Mouse (Mus musculus): ENCODE data around the gene Fam78b. TPM values are rescaled to one million over a fixed set of nuclear protein-coding genes. Genes with fewer than 3 reads are reported as not detected.

The Fam78b gene
- polyA plus RNA-seq, 1 experiment: 21.7 TPM

DNA sequence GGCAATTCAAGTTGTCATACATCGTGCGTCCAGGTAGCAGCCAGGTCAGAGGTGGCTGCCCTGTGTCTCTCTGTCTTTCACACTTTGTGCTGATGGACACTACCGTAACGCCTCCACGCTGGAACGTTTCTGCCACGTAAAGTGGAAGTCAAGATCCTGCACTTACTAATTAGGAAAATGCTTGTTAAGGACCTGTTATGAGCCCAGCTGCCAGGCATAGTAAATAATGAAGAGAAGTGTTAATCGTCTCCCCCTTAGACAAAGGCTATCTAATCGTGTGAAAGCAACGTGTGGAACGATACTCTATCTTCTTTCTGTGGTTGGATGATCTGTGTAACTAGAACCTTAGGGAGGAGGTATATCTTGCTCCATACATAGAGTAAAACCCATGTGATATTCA, 22.6 kb downstream of the Fam78b start:
- H3K4me3 ChIP-seq (ENCODE audit: insufficient read depth, low read length): no peak overlapping the region
- H3K27ac ChIP-seq (ENCODE audit: insufficient read depth, low read length): no peak overlapping the region
- peaks cover 2% of the 10 kb centered on the region; the same call in 1 of the 2 replicates for H3K4me1 ChIP-seq (ENCODE audit: control insufficient read depth, insufficient read depth, low read length)
- TF ChIP-seq CTCF (IDR thresholded peaks at IDR 0.05; ENCODE audit: extremely low read depth, insufficient read depth, low read length): no peak
- TF ChIP-seq POLR2A (IDR thresholded peaks at IDR 0.05; ENCODE audit: extremely low read depth, insufficient read depth, low read length): no peak

DNA sequence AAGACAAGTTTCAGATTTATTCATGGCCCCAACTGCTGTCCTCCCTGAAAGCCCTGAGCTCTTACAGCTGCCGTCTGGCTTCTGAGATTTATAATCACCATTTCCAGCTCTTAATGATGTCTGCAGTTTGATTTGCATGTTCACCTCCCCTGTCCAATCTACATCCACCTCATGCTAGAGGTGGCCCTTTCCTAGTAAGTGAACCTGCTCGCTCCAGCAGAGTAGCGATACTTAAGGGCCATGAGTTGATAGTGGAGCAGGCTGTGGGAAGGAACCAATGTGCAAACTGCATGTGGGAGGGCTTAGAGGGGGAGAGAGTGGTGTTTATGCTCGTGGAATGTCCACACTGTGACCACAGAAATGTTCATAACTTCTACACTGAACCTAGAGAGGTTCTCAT, 23.7 kb downstream of the Fam78b start:
- TF ChIP-seq POLR2A (IDR thresholded peaks at IDR 0.05; ENCODE audit: extremely low read depth, insufficient read depth, low read length) (no peak), CTCF (IDR thresholded peaks at IDR 0.05; ENCODE audit: extremely low read depth, insufficient read depth, low read length) (no peak)
- Histone ChIP-seq H3K27ac (ENCODE audit: insufficient read depth, low read length) (no peak overlapping the region), H3K4me1 (ENCODE audit: control insufficient read depth, insufficient read depth, low read length) (peaks cover 2% of the 10 kb centered on the region; the same call in 1 of the 2 replicates), H3K4me3 (ENCODE audit: insufficient read depth, low read length) (no peak overlapping the region)

DNA sequence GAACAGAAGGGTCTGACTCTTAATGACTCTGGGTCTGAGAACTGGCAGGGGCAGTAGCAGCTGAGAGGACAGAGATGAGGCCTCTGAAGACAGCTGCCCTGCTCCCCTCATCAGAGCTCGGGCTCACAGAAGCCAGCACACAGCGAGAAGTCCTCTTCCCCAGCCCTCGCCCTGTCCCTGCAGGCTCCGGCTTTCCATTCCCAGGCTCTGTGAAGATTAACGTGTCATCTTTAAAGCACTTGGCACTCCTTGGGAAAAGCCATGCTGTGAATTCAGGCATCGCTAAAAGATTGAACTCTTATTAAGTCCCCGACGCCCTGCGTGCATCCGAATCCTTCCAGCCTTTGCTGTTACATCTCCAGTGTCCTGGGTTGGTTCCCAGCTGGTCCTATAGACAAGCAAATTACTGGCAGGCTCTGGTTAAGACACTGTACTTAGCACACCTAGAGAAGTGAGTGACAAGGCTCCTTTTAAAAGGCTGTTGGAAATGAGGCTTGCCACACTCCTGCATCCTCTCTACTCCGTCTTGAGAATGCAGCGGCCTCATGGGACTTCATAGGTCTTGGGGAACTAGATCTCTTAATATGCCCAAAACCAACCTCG, 30.9 kb downstream of the Fam78b start:
- no peaks in the 10 kb centered on the region for H3K4me1 ChIP-seq (ENCODE audit: control insufficient read depth, insufficient read depth, low read length)
- no peak overlapping the region for H3K4me3 ChIP-seq (ENCODE audit: insufficient read depth, low read length)
- TF ChIP-seq CTCF (IDR thresholded peaks at IDR 0.05; ENCODE audit: extremely low read depth, insufficient read depth, low read length): no peak
- no peak for TF ChIP-seq POLR2A (IDR thresholded peaks at IDR 0.05; ENCODE audit: extremely low read depth, insufficient read depth, low read length)
- H3K27ac ChIP-seq (ENCODE audit: insufficient read depth, low read length): no peak overlapping the region

DNA sequence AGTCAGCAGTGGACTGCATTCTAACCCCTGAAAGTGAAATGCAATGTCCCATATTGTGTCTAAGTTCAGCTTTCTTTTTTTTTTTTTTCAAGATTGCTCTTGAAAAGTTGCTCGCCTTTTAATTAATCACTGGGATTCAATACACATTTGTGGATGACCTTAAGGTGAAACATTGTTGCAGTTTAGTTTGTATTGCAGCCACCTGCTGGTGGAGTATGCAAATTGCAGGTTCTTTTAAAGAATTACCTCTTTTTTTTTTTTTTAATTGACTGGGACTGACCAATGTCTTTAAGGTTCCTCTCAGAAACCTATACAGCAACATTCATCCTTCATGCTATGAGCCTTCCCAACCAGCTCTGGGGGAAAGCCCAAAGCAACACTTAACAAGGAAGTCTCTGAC, 33.2 kb downstream of the Fam78b start:
- Histone ChIP-seq H3K4me1 (ENCODE audit: control insufficient read depth, insufficient read depth, low read length) (no peaks in the 10 kb centered on the region), H3K4me3 (ENCODE audit: insufficient read depth, low read length) (no peak overlapping the region), H3K27ac (ENCODE audit: insufficient read depth, low read length) (no peak overlapping the region)
- TF ChIP-seq CTCF (IDR thresholded peaks at IDR 0.05; ENCODE audit: extremely low read depth, insufficient read depth, low read length) (no peak), POLR2A (IDR thresholded peaks at IDR 0.05; ENCODE audit: extremely low read depth, insufficient read depth, low read length) (no peak)

DNA sequence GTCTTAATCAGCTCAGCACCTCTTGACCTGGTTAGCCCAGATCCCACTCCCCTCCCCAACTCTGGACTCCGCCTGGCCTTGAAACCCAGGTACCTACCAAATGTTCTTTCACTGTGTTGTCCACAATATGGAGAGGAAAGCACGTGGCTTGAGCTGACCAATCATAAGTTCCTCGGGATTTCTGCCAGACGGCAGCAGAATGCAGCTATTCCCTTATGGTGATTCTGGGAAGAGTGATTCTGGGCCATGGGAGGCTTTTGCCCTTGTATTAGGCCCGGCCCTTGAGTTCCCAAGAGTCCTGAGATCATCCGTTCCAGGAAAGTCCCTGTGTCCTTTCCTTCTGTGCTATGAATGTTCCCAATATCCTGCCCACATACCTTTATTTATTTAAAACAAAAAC, 41.3 kb downstream of the Fam78b start:
- H3K27ac ChIP-seq (ENCODE audit: insufficient read depth, low read length): no peak overlapping the region
- no peak overlapping the region for H3K4me3 ChIP-seq (ENCODE audit: insufficient read depth, low read length)
- no peak for TF ChIP-seq POLR2A (IDR thresholded peaks at IDR 0.05; ENCODE audit: extremely low read depth, insufficient read depth, low read length)
- no peak for TF ChIP-seq CTCF (IDR thresholded peaks at IDR 0.05; ENCODE audit: extremely low read depth, insufficient read depth, low read length)
- no peaks in the 10 kb centered on the region for H3K4me1 ChIP-seq (ENCODE audit: control insufficient read depth, insufficient read depth, low read length)

DNA sequence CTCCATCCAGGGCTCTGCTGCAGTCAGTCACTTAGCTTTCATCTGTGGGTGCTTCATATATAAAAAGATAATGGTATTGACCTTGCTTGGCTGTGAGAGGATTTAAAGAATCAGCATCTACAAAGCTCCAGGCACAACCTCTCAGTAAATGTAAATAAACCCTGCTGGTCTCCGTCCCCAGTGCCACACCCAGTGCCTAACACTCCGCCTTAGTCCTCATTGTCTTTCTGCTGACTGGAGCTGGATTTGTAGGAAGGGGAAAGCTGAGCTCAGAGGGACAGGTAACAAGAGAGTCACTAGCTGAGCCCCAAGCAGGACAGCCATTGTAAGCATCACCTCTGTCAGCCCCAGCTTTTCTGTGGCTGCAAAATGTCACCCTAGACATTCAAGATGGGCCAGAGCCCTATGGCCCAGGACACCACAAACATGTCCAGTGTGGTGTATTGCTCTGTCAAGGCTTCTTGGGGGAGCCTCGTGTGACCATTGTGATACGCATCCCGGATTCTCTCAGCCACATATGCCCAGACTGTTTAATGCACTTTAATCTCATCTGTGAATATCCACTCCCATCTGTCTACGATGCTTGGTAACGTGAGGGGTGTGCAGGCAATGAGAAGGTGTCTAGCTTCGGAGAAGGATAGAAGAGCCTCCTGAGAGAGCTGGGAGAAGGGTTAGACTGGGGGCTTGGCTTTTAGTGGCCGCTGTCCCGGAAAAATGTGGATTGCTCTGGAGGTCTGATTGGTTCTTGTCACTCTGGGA, 45.1 kb downstream of the Fam78b start:
- Histone ChIP-seq H3K4me3 (ENCODE audit: insufficient read depth, low read length) (no peak overlapping the region), H3K4me1 (ENCODE audit: control insufficient read depth, insufficient read depth, low read length) (no peaks in the 10 kb centered on the region), H3K27ac (ENCODE audit: insufficient read depth, low read length) (no peak overlapping the region)
- no peak for TF ChIP-seq CTCF (IDR thresholded peaks at IDR 0.05; ENCODE audit: extremely low read depth, insufficient read depth, low read length)
- TF ChIP-seq POLR2A (IDR thresholded peaks at IDR 0.05; ENCODE audit: extremely low read depth, insufficient read depth, low read length): no peak

DNA sequence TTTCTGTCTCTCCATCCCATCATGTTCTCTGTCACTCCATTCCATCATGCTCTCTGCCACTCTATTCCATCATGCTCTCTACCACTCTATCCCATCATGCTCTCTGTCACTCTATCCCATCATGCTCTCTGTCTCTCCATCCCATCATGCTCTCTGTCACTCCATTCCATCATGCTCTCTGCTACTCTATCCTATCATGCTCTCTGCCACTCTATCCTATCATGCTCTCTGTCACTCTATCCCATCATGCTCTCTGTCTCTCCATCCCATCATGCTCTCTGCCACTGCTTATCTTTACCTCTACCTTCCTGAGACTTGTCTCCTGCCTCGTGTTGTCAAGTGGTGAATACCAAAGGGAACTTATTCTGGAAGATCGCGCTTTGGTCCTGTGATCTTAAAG, 49.6 kb downstream of the Fam78b start:
- TF ChIP-seq CTCF (IDR thresholded peaks at IDR 0.05; ENCODE audit: extremely low read depth, insufficient read depth, low read length) (no peak), POLR2A (IDR thresholded peaks at IDR 0.05; ENCODE audit: extremely low read depth, insufficient read depth, low read length) (no peak)

DNA sequence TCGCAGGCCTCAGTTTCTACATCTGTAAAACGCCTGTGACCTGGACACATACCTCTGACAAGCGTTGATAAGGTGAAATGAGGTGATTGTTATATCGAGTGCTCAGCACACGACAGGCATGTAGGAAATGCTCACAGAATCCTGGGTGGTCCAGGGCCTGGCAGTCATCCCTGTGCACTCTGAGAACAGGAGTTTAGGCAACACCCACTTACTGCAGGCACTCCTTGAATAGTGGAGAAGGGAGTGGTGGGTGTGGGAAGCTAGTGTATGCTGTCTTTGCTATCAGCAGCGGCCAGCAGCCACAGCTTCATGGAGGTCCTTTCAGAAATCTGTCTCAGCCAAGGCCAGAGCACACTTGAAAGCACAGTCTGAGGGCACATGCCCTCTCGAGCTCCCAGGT, 52.8 kb downstream of the Fam78b start:
- no peak overlapping the region for H3K27ac ChIP-seq (ENCODE audit: insufficient read depth, low read length)
- no peak overlapping the region for H3K4me3 ChIP-seq (ENCODE audit: insufficient read depth, low read length)
- no peak for TF ChIP-seq CTCF (IDR thresholded peaks at IDR 0.05; ENCODE audit: extremely low read depth, insufficient read depth, low read length)
- no peak for TF ChIP-seq POLR2A (IDR thresholded peaks at IDR 0.05; ENCODE audit: extremely low read depth, insufficient read depth, low read length)
- H3K4me1 ChIP-seq (ENCODE audit: control insufficient read depth, insufficient read depth, low read length): peaks cover 9% of the 10 kb centered on the region

More for the DNA sequence above, 49.6 kb downstream of the Fam78b start:
- Histone ChIP-seq H3K27ac (ENCODE audit: insufficient read depth, low read length) (no peak overlapping the region), H3K4me3 (ENCODE audit: insufficient read depth, low read length) (no peak overlapping the region), H3K4me1 (ENCODE audit: control insufficient read depth, insufficient read depth, low read length) (peaks cover 4% of the 10 kb centered on the region)

DNA sequence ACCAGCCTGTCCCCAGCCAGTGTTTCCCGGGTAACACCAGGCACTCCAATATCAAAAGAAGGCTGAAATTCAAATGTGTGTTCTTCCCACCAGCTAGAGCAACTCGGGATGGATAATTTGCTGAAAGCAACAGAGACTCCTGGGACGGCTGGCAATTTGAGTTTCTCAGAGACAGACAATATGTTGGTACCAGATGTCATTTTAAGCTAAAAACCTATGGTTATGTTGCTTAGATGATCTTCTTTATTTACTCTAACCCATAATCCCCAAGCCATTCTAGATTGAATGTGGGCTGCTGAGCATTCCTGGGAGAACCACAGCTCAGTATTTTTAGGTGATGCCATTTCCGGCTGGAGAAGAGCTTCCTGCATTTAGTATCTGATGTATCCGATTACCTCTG, 56.3 kb downstream of the Fam78b start:
- peaks cover 9% of the 10 kb centered on the region for H3K4me1 ChIP-seq (ENCODE audit: control insufficient read depth, insufficient read depth, low read length)
- H3K4me3 ChIP-seq (ENCODE audit: insufficient read depth, low read length): no peak overlapping the region
- H3K27ac ChIP-seq (ENCODE audit: insufficient read depth, low read length): no peak overlapping the region
- no peak for TF ChIP-seq POLR2A (IDR thresholded peaks at IDR 0.05; ENCODE audit: extremely low read depth, insufficient read depth, low read length)
- TF ChIP-seq CTCF (IDR thresholded peaks at IDR 0.05; ENCODE audit: extremely low read depth, insufficient read depth, low read length): no peak
